Mouse (Mus musculus): ENCODE data around the gene 1600014C23Rik. TPM values are rescaled to one million over a fixed set of nuclear protein-coding genes. Genes with fewer than 3 reads are reported as not detected.

The 1600014C23Rik gene
- polyA plus RNA-seq, 1 experiment: 0.54 TPM

DNA sequence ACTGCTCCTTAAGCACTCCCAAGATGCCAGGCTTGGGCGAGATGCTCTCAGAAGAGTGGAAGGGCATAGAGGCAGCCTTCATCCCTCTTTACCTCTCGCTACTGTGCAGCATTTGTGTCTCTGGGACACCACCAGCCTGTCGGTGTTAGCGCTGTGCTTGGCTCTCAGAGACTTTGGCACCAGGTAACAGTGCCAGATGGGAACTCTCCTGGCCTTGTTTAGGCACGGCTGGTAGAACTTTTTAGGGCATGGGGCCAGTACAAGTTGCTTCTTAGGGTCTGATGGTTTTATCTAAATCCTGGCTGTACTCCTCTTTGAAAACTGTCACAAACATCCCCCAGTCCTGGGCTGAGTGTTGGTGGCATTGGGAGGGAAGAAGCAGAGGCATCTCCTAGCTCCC is 26.1 kb upstream of the 1600014C23Rik start:
- DNase-seq: peak; percentile 65 to 76
- Histone ChIP-seq H3K4me1 (ENCODE audit: control insufficient read depth, insufficient read depth, low read length) (peaks cover 6% of the 10 kb centered on the region; the same call in 1 of the 2 replicates), H3K27ac (ENCODE audit: insufficient read depth, low read length) (no peak overlapping the region), H3K27me3 (ENCODE audit: control insufficient read depth, insufficient read depth, low read length) (no peaks in the 10 kb centered on the region), H3K4me3 (replicated peaks; ENCODE audit: insufficient read depth, low read depth, low read length) (no peak overlapping the region)
- TF ChIP-seq CTCF (IDR thresholded peaks at IDR 0.05; ENCODE audit: borderline replicate concordance, insufficient read depth, low read depth, low read length) (no peak), POLR2A (IDR thresholded peaks at IDR 0.05; ENCODE audit: borderline replicate concordance, insufficient read depth, low read length) (no peak)
- WGBS: 13% methylated on average over 5 of the region's 5 CpGs

DNA sequence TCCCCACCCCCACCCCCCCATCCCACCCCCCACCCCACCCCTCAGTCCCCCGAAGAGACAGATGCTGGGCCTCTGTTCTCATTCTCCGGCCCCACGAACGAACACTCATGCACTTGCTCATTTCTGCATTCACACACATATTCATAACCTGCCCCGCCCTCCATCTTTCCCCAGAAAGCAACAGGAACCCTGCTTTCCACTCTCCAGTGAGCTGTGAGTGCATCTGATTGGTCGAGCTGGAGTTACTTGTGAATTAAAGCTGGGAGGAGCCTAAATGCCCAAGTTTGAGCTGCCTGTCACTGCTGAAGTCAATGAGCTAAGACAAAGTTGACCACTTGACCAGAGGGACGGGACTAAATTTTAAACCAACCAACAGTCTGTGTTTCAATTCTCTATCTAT is 25.2 kb upstream of the 1600014C23Rik start:
- no peaks in the 10 kb centered on the region for H3K27me3 ChIP-seq (ENCODE audit: control insufficient read depth, insufficient read depth, low read length)
- no peak overlapping the region for H3K27ac ChIP-seq (ENCODE audit: insufficient read depth, low read length)
- peaks cover 6% of the 10 kb centered on the region; the same call in 1 of the 2 replicates for H3K4me1 ChIP-seq (ENCODE audit: control insufficient read depth, insufficient read depth, low read length)
- H3K4me3 ChIP-seq (replicated peaks; ENCODE audit: insufficient read depth, low read depth, low read length): no peak overlapping the region
- no peak for TF ChIP-seq CTCF (IDR thresholded peaks at IDR 0.05; ENCODE audit: borderline replicate concordance, insufficient read depth, low read depth, low read length)
- no peak for TF ChIP-seq POLR2A (IDR thresholded peaks at IDR 0.05; ENCODE audit: borderline replicate concordance, insufficient read depth, low read length)
- WGBS: 82% methylated on average over 7 of the region's 7 CpGs
- DNase-seq: no peak

DNA sequence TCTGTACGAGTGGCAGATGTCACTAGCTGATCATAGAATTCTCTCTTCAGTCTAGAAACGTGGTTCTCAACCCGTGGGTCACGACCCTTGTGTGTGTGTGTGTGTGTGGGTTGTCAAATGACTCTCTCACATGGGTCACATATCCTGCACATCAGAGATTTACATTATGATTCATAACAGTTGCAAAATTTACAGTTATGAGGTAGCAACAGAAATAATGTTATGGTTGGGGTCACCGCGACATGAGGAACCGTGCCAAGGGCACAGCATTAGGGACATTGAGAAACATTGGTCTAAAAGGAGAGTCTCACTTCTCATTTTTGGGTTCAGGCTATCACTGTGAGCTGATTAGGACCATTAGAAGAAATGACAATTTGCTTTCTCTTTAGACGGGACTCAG is 24.3 kb upstream of the 1600014C23Rik start:
- Histone ChIP-seq H3K27me3 (ENCODE audit: control insufficient read depth, insufficient read depth, low read length) (no peaks in the 10 kb centered on the region), H3K4me1 (ENCODE audit: control insufficient read depth, insufficient read depth, low read length) (peaks cover 6% of the 10 kb centered on the region; the same call in 1 of the 2 replicates), H3K27ac (ENCODE audit: insufficient read depth, low read length) (no peak overlapping the region), H3K4me3 (replicated peaks; ENCODE audit: insufficient read depth, low read depth, low read length) (no peak overlapping the region)
- TF ChIP-seq CTCF (IDR thresholded peaks at IDR 0.05; ENCODE audit: borderline replicate concordance, insufficient read depth, low read depth, low read length): no peak
- TF ChIP-seq POLR2A (IDR thresholded peaks at IDR 0.05; ENCODE audit: borderline replicate concordance, insufficient read depth, low read length): no peak
- DNase-seq: no peak
- 91% methylated on average over 8 of the region's 8 CpGs for WGBS

DNA sequence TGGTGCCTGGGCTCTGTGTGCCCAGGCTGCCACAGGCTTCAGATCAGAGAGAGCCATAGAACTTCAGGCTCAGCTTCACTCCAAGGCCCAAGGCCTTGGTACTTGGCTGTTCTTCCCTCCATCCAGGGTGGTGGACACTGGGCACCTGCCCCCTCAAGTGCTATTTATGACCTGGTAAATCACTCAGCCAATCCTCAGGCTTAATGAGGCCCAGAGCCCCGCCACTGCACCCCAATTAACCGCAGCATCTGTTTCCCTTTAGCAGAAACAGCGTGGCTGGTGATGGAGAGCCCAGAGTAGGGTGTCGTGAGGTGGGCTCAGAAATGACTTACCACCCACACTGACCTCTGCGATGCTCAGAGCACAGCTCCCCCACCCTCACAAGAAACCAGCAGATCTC is 23.2 kb upstream of the 1600014C23Rik start:
- WGBS: 85% methylated on average over 5 of the region's 5 CpGs
- TF ChIP-seq POLR2A (IDR thresholded peaks at IDR 0.05; ENCODE audit: borderline replicate concordance, insufficient read depth, low read length) (no peak), CTCF (IDR thresholded peaks at IDR 0.05; ENCODE audit: borderline replicate concordance, insufficient read depth, low read depth, low read length) (no peak)

DNA sequence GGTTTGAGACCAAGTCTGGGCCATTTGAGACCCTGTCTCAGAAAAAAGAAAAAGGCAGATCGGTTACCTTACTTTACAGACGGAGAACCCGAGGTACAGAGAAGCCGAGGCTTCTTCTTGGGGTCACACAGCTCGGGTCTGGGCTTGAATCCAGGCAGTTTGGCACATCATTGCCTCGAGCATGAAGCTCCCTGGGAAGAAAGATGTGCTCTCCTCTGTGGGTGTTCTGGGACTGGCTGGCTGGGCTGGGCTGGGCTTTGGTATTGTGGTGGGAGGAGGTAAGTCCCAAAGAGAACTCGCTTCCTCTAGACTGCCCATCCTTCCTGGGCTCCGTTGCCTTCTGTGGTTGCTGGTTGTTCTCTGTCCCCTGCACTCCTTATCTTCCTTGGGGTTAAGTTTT is 22.7 kb upstream of the 1600014C23Rik start:
- no peak for DNase-seq
- no peaks in the 10 kb centered on the region for H3K27me3 ChIP-seq (ENCODE audit: control insufficient read depth, insufficient read depth, low read length)
- 61% methylated on average over 8 of the region's 8 CpGs for WGBS
- H3K4me1 ChIP-seq (ENCODE audit: control insufficient read depth, insufficient read depth, low read length): peaks cover 6% of the 10 kb centered on the region; the same call in 1 of the 2 replicates
- H3K4me3 ChIP-seq (replicated peaks; ENCODE audit: insufficient read depth, low read depth, low read length): no peak overlapping the region
- TF ChIP-seq POLR2A (IDR thresholded peaks at IDR 0.05; ENCODE audit: borderline replicate concordance, insufficient read depth, low read length) (no peak), CTCF (IDR thresholded peaks at IDR 0.05; ENCODE audit: borderline replicate concordance, insufficient read depth, low read depth, low read length) (no peak)
- H3K27ac ChIP-seq (ENCODE audit: insufficient read depth, low read length): no peak overlapping the region

More for the DNA sequence above, 23.2 kb upstream of the 1600014C23Rik start:
- DNase-seq: no peak
- Histone ChIP-seq H3K27ac (ENCODE audit: insufficient read depth, low read length) (no peak overlapping the region), H3K27me3 (ENCODE audit: control insufficient read depth, insufficient read depth, low read length) (no peaks in the 10 kb centered on the region), H3K4me1 (ENCODE audit: control insufficient read depth, insufficient read depth, low read length) (peaks cover 6% of the 10 kb centered on the region; the same call in 1 of the 2 replicates), H3K4me3 (replicated peaks; ENCODE audit: insufficient read depth, low read depth, low read length) (no peak overlapping the region)

DNA sequence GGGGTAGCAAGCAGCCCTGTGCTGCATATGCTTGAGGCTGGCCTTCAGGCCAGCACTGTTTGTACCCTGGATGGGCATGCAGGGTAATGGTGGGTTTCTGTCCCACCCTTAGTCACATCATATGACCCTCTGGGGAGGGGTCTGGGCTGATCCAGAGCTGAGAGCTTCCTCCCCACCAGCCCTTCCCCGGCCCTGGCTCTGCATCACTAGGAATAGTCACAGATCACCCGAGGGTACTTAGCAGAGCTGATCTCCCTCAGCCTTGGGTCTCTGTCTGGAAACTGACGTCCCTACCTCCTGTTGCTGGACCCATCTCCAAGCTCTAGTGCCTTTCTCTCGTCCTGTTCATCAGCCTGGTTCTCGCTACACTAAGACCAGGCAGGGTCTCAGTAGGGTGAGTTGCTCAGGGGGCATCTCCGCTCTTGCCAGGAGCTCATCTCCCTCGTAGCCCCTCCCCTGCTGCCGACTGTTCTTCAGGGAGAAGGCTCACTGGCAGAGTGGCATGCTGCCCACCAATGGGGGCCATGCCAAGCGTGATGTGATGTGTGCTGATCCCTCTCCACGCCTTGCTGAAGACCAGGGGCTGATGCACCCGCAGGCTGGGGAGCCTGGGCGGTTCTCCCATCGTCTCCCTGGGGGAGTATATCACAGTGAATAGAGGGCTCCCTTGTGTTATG is 20.7 kb upstream of the 1600014C23Rik start:
- TF ChIP-seq CTCF (IDR thresholded peaks at IDR 0.05; ENCODE audit: borderline replicate concordance, insufficient read depth, low read depth, low read length) (no peak), POLR2A (IDR thresholded peaks at IDR 0.05; ENCODE audit: borderline replicate concordance, insufficient read depth, low read length) (no peak)
- WGBS: 48% methylated on average over 13 of the region's 13 CpGs
- no peaks in the 10 kb centered on the region for H3K27me3 ChIP-seq (ENCODE audit: control insufficient read depth, insufficient read depth, low read length)
- peak; percentile 42 to 59 for DNase-seq
- H3K27ac ChIP-seq (ENCODE audit: insufficient read depth, low read length): peak overlapping the region; percentile 28; the same call in 1 of the 2 replicates
- H3K4me3 ChIP-seq (replicated peaks; ENCODE audit: insufficient read depth, low read depth, low read length): peak overlapping the region; percentile 5
- H3K4me1 ChIP-seq (ENCODE audit: control insufficient read depth, insufficient read depth, low read length): peaks cover under 1% of the 10 kb centered on the region

DNA sequence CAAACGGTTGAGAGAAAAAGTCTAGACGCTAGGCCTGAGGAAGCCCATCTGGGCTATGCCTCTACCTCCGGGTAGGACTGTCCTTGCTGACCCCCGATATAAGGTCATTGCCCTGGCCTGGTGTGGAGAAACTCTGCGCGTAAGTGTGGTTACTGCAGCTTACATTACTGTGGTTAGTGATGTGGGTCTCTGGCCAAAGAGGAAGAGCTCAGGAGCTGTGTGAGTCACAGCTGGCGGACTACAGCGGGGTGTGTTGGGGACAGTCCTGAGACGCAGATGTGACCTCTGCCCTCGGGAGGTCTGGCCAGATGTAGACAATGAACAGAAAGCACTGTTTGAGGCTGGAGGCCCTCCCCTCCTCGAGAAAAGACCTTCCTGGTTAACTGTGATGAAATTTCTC is 19.0 kb upstream of the 1600014C23Rik start:
- TF ChIP-seq CTCF (IDR thresholded peaks at IDR 0.05; ENCODE audit: borderline replicate concordance, insufficient read depth, low read depth, low read length) (no peak), POLR2A (IDR thresholded peaks at IDR 0.05; ENCODE audit: borderline replicate concordance, insufficient read depth, low read length) (no peak)
- WGBS: 61% methylated on average over 11 of the region's 11 CpGs
- H3K4me3 ChIP-seq (replicated peaks; ENCODE audit: insufficient read depth, low read depth, low read length): no peak overlapping the region
- no peak overlapping the region for H3K27ac ChIP-seq (ENCODE audit: insufficient read depth, low read length)
- no peaks in the 10 kb centered on the region for H3K27me3 ChIP-seq (ENCODE audit: control insufficient read depth, insufficient read depth, low read length)
- peaks cover 14% of the 10 kb centered on the region for H3K4me1 ChIP-seq (ENCODE audit: control insufficient read depth, insufficient read depth, low read length)
- no peak for DNase-seq

DNA sequence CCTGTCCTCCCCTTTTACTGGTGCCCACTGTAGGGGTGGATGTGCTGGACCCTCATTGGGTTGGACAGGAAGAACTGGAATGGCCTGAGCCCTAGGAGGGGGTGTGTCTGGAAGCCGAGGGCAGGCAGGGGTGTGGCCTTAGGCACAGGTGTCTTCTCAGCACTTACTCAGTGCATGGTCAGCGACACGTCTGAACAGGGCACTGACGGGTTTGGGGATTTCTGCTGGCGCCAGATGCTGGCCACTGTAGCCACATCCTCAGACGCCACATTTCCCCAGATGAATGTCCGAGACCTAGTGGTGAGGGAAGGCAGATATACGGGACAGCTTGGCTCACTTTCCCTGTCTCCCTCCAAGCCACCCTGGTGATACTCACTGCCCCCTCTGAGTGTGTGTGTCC is 18.4 kb upstream of the 1600014C23Rik start:
- Histone ChIP-seq H3K4me3 (replicated peaks; ENCODE audit: insufficient read depth, low read depth, low read length) (no peak overlapping the region), H3K27me3 (ENCODE audit: control insufficient read depth, insufficient read depth, low read length) (no peaks in the 10 kb centered on the region), H3K27ac (ENCODE audit: insufficient read depth, low read length) (no peak overlapping the region), H3K4me1 (ENCODE audit: control insufficient read depth, insufficient read depth, low read length) (peaks cover 14% of the 10 kb centered on the region)
- 83% methylated on average over 8 of the region's 8 CpGs for WGBS
- no peak for DNase-seq
- TF ChIP-seq POLR2A (IDR thresholded peaks at IDR 0.05; ENCODE audit: borderline replicate concordance, insufficient read depth, low read length): no peak
- TF ChIP-seq CTCF (IDR thresholded peaks at IDR 0.05; ENCODE audit: borderline replicate concordance, insufficient read depth, low read depth, low read length): no peak

All from cerebellum, adult 2 months (tissue).